Mouse (Mus musculus) left cerebral cortex, postnatal 4 days (tissue): ENCODE data around the gene Unc13b. TPM values are rescaled to one million over a fixed set of nuclear protein-coding genes. Genes with fewer than 3 reads are reported as not detected.

Experiments used
- DNase-seq: peaks from one replicate; pipeline ENCODE4 v3.0.0-alpha.2; 2022
- intact Hi-C: fragments of 180-260 bp; cut with DNase I; formaldehyde crosslinking; loops from one replicate; pipeline ENCODE4 v1.15.1; 2025
- total RNA-seq, 2 experiments: library from RNA; stranded (reverse); gene quantifications; 2 replicates each; pipeline ENCODE4 v1.2.3; 2021

The Unc13b gene
- total RNA-seq, 2 experiments from 2014 or later, result 84.4 to 88.2 TPM

GRCm38 (mm10) chr4:43287305-43287704, 228.6 kb downstream of the Unc13b start:
- intact Hi-C loops, result no loop called here
- DNase-seq, result no peak

- intact Hi-C loops, result no loop called here
Measured at GRCm38 (mm10) chr4:43294001-43294400, 235.2 kb downstream of the Unc13b start.

GRCm38 (mm10) chr4:43309696-43310338, 251.1 kb downstream of the Unc13b start:
- intact Hi-C loops, result no loop called here
- peak; percentile 9 for DNase-seq

More at GRCm38 (mm10) chr4:43294001-43294400, 235.2 kb downstream of the Unc13b start:
- DNase-seq, result peak; percentile 4

Other genes starting within 250 kb of the Unc13b start
- gene Fam205a1, start 205.1 kb upstream of the Unc13b start, total RNA-seq, result under 1 TPM in 1 of 2 experiments, not detected in 1; 0.16 TPM
- gene Gm12394, start 202.2 kb upstream of the Unc13b start, total RNA-seq, result 1 to 10 TPM; 1.4 to 1.7 TPM
- gene Fam205c, start 184.7 kb upstream of the Unc13b start, total RNA-seq, result 1 to 10 TPM in 1 of 2 experiments, under 1 TPM in 1; 0.42 to 1.3 TPM
- 100 to 1,000 TPM; 156 to 162 TPM for gene Phf24, start 142.3 kb upstream of the Unc13b start, total RNA-seq
- gene Dnajb5, start 109.1 kb upstream of the Unc13b start, total RNA-seq, result 100 to 1,000 TPM; 152 to 156 TPM
- gene 1700022I11Rik, start 89.3 kb upstream of the Unc13b start, total RNA-seq, result not detected
- 100 to 1,000 TPM; 244 to 265 TPM for gene Vcp, start 58.4 kb upstream of the Unc13b start, total RNA-seq
- gene Fancg, start 48.4 kb upstream of the Unc13b start, total RNA-seq, result 10 to 100 TPM; 15.7 to 16.8 TPM
- 10 to 100 TPM; 26.5 to 29.5 TPM for gene Pigo, start 33.1 kb upstream of the Unc13b start, total RNA-seq
- gene Stoml2, start 27.2 kb upstream of the Unc13b start, total RNA-seq, result 10 to 100 TPM; 90.3 to 94.9 TPM
- gene Fam214b, start 12.7 kb upstream of the Unc13b start, total RNA-seq, result 10 to 100 TPM; 48.8 to 57.7 TPM
- gene Atp8b5, start 208.2 kb downstream of the Unc13b start, total RNA-seq, result under 1 TPM; 0.26 to 0.34 TPM